Mouse (Mus musculus) erythroblast, embryonic 14.5 days (primary cell): Measurements from ENCODE around the gene Nob1.

ENCODE experiments used
- GATA1 ChIP-seq: IDR thresholded peaks from 2 replicates; pipeline ENCODE4 v1.6.1; 2012; ENCODE audit warnings: low read length, inconsistent platforms, mixed read lengths
- TAL1 ChIP-seq: IDR thresholded peaks from 3 replicates; pipeline ENCODE4 v1.6.1; 2012; ENCODE audit warnings: low read length, inconsistent platforms, mixed read lengths

DNA sequence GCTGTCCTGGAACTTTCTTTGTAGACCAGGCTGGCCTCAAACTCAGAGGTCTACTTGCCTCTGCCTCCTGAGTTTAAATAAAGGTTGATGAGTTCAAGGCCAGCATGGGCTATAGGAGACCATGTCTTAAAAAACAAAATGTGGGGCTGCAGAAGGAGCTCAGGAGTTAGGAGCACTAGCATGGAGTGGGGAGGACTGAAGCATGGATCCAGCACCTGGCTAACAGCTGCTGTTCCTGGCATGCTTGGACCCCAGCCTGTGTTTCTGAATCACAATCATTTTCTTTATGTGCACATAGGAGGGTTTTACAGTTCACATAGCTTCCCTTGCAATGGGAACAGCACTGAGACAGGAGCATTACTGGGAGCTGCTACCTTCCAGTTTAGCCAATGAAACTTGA lies 22.9 kb upstream of the Nob1 start:
- no peak for TF ChIP-seq GATA1
- TF ChIP-seq TAL1: no peak
